Mouse (Mus musculus) forebrain, embryonic 14.5 days (tissue): ENCODE measurements around the gene 4930505A04Rik. TPM values are rescaled to one million over a fixed set of nuclear protein-coding genes. Genes with fewer than 3 reads are reported as not detected.

ENCODE experiments used
- ATAC-seq: fragments of 200-750 bp; cut with Nextera tagmentation; 2 replicates; pipeline ENCODE4 v1.8.0; 2017; ENCODE audit warnings: mild to moderate bottlenecking, moderate library complexity
- DNase-seq: peaks from one replicate; pipeline ENCODE4 v3.0.0-alpha.2; 2015; ENCODE audit warnings: low spot score
- H3K27ac ChIP-seq: fragments of 300-500 bp; sonication (generic); 2 replicates; pipeline ENCODE4 v1.5.1; 2014; ENCODE audit warnings: low read depth, mild to moderate bottlenecking, control low read depth, low read length, moderate library complexity
- H3K27me3 ChIP-seq: fragments of 300-500 bp; sonication (generic); replicated peaks from 2 replicates; pipeline ENCODE4 v1.6.1; 2014; ENCODE audit warnings: low read length, control low read depth, mixed read lengths; ENCODE audit not compliant: control insufficient read depth, insufficient read depth
- H3K36me3 ChIP-seq: fragments of 300-500 bp; sonication (generic); 2 replicates; pipeline ENCODE4 v1.6.1; 2014; ENCODE audit warnings: low read length, control low read depth; ENCODE audit not compliant: control insufficient read depth, insufficient read depth
- H3K4me1 ChIP-seq: fragments of 300-500 bp; sonication (generic); 2 replicates; pipeline ENCODE4 v1.6.1; 2014; ENCODE audit warnings: antibody characterized with exemption, low read length, control low read depth; ENCODE audit not compliant: control insufficient read depth, insufficient read depth
- H3K4me2 ChIP-seq: fragments of 300-500 bp; sonication (generic); 2 replicates; pipeline ENCODE4 v1.6.1; 2014; ENCODE audit warnings: mild to moderate bottlenecking, control low read depth, low read length
- H3K4me3 ChIP-seq: fragments of 300-500 bp; sonication (generic); 2 replicates; pipeline ENCODE4 v1.5.1; 2014; ENCODE audit warnings: low read depth, low read length, control low read depth
- H3K9ac ChIP-seq: fragments of 300-500 bp; sonication (generic); 2 replicates; pipeline ENCODE4 v1.6.1; 2014; ENCODE audit warnings: mild to moderate bottlenecking, low read length, control low read depth, moderate library complexity
- H3K9me3 ChIP-seq: fragments of 300-500 bp; sonication (generic); replicated peaks from 2 replicates; pipeline ENCODE4 v1.6.1; 2016; ENCODE audit warnings: low read length, control low read depth, mixed read lengths; ENCODE audit not compliant: control insufficient read depth
- polyA plus RNA-seq: library from polyadenylated mRNA; unstranded; fragments of >200 nt; fragmentation: Nextera tagmentation; extraction: Ambion mirVana; gene quantifications from 2 replicates; pipeline ENCODE4 v1.2.1, GENCODE M21; 2014

Gene 4930505A04Rik
- polyA plus RNA-seq, 1 experiment from 2014 or later = not detected

- no peak overlapping the region for H3K27ac ChIP-seq
- no peak overlapping the region for H3K4me3 ChIP-seq
- H3K4me1 ChIP-seq = no peaks in the 10 kb centered on the region
- no peak overlapping the region for H3K4me2 ChIP-seq
- DNase-seq (no peak), ATAC-seq (no peak)
- H3K27me3 ChIP-seq = no peaks in the 10 kb centered on the region
- H3K9ac ChIP-seq = no peak overlapping the region
- H3K36me3 ChIP-seq = no peaks in the 10 kb centered on the region
- no peaks in the 10 kb centered on the region for H3K9me3 ChIP-seq
These were observed 77.3 kb downstream of the 4930505A04Rik start for GRCm38 (mm10) chr11:30394351-30394750.

GRCm38 (mm10) chr11:30383076-30383475 is 88.6 kb downstream of the 4930505A04Rik start:
- no peaks in the 10 kb centered on the region for H3K36me3 ChIP-seq
- no peak for ATAC-seq
- H3K9ac ChIP-seq = no peak overlapping the region
- H3K27ac ChIP-seq = no peak overlapping the region
- H3K4me3 ChIP-seq = no peak overlapping the region
- no peaks in the 10 kb centered on the region for H3K9me3 ChIP-seq
- no peaks in the 10 kb centered on the region for H3K27me3 ChIP-seq
- H3K4me2 ChIP-seq = no peak overlapping the region
- H3K4me1 ChIP-seq = no peaks in the 10 kb centered on the region
- DNase-seq = no peak

Other genes starting within 250 kb of the 4930505A04Rik start
- gene Sptbn1, start 203.7 kb downstream of the 4930505A04Rik start, polyA plus RNA-seq = 101 and 114 TPM in 2 replicates
- 10.1 and 13.3 TPM in 2 replicates for gene Acyp2, start 177.8 kb upstream of the 4930505A04Rik start, polyA plus RNA-seq